Mouse (Mus musculus) R1 (cell line): ENCODE results near the gene Gm3327.
"Not testable (repeated sequence)": the region's sequence is repeated elsewhere in the genome, so short reads cannot be mapped to it uniquely, and the experiment has no call there.

Experiments used
- DNase-seq: peaks from one replicate; pipeline ENCODE4 v3.0.0-alpha.2; 2018; ENCODE audit warnings: low read depth, low spot score

Gm3327 gene

DNA sequence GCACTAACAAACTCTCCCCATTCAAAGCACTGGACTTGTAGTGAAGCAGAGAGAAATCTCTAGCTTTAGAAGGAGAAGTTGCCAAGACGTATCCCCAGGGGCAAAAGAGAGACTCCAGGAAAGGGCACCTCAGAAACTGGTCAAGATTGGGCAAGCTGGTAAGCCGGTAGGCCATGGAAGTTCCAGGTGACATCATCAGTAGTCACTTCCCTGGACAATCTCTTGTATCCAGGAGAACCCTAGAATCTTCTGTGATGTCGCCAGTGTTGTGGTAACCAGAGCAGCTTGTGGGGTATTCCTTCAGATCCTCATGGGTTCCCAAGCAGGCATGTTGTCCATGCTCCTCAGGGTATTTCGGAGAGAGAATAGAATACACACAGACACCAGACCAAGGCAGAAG, at the start of gene Gm3327:
TSS of gene Gm3327 (plus strand) at position 301 of the 400 bp plus-strand sequence.
- not testable (repeated sequence) for DNase-seq

DNA sequence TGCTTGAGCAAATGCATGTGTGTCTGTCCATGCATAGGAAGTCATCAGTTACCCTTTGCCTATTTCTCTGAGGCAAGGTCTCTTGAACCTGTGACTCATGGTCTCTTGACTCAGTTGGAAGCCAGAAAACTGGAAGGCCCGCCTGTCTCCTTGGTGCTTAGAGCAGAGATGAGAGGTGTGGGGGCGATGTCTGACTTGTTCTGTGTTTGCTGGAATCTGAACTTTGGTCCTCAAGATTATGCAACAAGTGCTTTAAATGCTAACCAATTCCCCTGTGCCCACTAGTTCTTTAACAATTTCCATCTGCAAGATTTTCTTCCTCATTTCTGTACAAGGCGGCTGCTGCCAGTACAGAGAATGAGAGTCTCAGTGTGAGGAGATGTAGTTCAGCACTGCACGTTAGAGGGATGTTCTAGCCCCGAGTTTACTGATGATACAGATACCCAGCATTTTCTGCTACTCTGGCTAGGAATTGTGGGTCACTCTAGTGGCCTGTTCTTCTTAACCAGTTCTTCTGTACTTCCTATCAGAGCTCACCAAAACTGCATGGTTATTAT, 45.8 kb upstream of the Gm3327 start:
- not testable (repeated sequence) for DNase-seq

DNA sequence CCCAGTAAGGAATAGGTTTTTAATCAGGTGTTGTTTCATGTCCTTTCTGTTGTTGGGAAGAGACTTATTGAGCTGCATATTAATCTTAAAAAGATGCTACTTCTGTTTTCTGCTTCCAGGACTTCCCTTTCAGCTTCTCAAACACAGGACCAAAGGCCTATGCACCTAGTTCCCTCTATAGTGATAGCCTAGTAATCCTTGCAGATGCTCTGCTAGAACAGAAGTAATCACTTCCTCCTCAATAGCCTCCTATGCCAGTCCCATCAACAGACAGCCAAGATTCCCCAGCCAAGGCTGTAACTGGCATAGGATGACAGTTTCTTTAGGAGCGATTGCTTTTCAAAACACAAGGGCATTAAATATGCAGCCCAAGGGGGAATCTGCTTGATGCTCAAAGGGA, 37.1 kb upstream of the Gm3327 start:
- DNase-seq = not testable (repeated sequence)

DNA sequence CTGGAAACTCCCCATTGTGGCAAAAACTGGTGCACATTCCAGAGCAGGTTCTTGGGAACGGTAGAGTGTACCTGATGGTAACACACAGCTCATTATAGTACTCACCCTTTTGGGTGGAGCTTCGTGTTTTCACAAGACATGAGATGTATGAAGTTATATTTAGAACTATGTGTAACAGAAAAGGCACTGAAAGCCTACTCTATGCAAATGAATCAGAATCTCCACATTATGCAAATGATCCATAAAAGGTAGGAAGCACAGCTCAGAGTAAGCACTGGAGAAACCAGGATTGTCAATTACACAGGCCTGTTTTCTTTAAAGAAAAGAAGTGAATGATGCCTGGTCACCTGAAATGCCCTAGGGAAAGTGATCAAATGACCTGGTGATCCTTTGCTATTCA, 36.1 kb upstream of the Gm3327 start:
- DNase-seq = not testable (repeated sequence)

DNA sequence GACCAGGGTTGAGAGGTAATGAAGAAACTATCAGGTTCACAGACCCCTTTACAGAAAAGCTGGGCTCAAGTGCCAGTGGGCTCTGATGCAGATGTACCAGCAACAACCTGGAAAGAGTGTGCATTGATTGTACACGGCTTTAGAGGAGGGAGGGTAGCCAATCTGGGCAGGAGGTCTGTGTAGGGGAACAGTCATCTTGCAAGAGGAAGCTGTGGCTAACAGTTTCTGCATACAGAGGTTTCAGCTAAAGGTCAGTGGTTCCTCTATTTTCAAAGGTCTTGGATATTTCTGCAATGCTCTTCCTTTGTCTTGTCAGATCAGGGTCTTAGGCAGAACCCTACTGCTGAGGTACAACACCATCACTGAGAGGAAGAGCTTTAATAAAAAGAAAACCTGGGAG, 32.1 kb upstream of the Gm3327 start:
- DNase-seq = not testable (repeated sequence)

DNA sequence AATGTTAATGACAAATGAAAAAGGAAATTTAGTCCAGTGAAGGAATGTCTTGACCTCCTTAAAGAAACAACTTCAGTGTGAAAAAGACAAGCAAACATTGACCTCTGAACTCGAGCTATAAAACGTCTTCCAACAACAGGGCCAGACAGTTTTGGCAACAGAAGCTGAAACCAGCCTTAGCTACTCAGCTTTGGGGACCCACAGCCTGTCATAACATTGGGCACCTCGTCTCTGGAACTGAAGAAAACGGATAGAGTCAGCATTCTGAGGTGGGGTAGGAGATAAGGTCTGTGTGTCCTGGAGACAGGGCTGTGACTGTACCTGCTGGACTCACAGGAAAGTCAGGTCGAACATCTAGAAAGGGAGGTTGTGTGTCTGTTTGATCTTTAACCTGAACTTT, 29.2 kb upstream of the Gm3327 start:
- DNase-seq = not testable (repeated sequence)

DNA sequence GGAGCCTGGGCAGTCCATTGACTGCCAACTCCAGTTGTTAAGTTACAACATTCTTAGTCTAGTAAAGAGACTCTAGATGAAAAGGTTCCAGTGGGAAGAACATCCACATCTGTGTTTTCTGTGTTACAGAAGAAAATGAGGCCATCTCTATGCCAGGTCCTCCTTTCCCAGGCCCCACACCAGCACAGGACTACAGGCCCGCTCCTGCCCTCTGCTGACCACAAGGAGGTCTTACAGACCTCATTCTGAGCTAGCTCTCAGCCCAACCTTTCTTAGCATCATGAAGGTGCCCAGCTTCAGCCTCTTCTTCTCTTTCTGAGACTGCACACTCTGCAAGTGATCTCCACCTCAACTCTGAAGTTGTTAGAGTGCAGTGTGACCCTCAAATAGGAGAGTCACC, 23.6 kb upstream of the Gm3327 start:
- DNase-seq = not testable (repeated sequence)

DNA sequence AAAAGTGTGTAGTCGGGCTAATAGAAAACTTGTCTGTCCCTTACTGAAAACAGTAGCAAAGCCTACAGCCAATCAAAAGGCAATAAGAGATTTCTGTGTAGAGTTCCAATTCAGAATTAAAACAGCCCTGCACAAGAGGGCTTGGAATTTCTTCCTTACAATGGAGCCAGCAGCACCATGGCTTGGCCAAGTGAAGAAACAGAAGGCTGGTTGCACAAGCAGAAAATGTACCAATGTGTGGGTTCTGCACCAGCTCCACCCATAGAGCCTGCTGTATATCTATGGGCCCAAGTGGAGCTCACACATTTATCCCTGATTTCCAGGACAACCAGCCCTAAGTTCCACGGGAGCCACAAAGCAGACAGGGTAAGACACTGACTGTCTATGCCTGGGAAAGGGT, 21.3 kb upstream of the Gm3327 start, which contains the start of gene Ear2:
TSS of gene Ear2 (plus strand) at position 301 of the 400 bp plus-strand sequence.
- not testable (repeated sequence) for DNase-seq

DNA sequence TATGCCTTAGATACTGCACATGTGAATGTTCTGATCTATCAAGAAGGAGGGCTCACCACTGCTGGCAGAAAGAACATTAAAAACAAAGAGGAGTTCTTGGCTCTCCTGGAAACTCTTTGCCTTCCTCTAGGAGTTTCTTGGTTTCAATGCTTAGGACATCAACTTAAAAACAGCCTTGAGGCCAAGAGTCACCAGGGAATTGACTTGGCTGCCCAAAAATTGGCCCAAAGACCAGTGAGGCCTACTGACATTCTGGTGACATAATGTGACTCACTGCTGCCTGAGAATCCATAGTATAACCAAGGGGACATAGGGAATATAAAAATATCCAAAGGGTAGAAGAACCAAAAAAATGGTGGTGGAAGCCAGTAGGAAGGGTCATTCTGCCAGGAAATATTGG, 12.7 kb upstream of the Gm3327 start:
- DNase-seq = no peak
